Mouse (Mus musculus) MEL (cell line): ENCODE measurements around the gene Fto. TPM values are rescaled to one million over a fixed set of nuclear protein-coding genes. Genes with fewer than 3 reads are reported as not detected.

ENCODE experiments used
- DNase-seq: peaks from one replicate; pipeline ENCODE4 v3.0.0; 2011; ENCODE audit warnings: low read depth, low spot score
- H3K27ac ChIP-seq: 2 replicates; pipeline ENCODE4 v1.5.1; 2012; ENCODE audit warnings: low read depth, mild to moderate bottlenecking, control low read depth, low read length, moderate library complexity; ENCODE audit not compliant: control insufficient read depth
- H3K27me3 ChIP-seq, 2 experiments: fragments of 150-350 bp in 1 of 2; sonication (generic) in 1 of 2; 2 replicates each; pipeline ENCODE4 v1.6.1; 2012; ENCODE audit warnings: low read length in 2 of 2, mild to moderate bottlenecking in 2 of 2, improper control_type of control experiment in 1 of 2, moderate library complexity in 1 of 2; ENCODE audit not compliant: insufficient read depth in 2 of 2, control insufficient read depth in 1 of 2
- H3K36me3 ChIP-seq, 2 experiments: 2 replicates each; pipeline ENCODE4 v1.6.1; 2012 to 2014; ENCODE audit warnings: low read length in 2 of 2, improper control_type of control experiment in 1 of 2, inconsistent platforms in 1 of 2, mild to moderate bottlenecking in 1 of 2; ENCODE audit not compliant: insufficient read depth in 2 of 2, control insufficient read depth in 1 of 2
- H3K4me1 ChIP-seq, 2 experiments: fragments of 150-350 bp in 1 of 2; sonication (generic) in 1 of 2; 2 replicates each; pipeline ENCODE4 v1.6.1; 2012; ENCODE audit warnings: low read length in 2 of 2, improper control_type of control experiment in 1 of 2, mild to moderate bottlenecking in 1 of 2; ENCODE audit not compliant: insufficient read depth in 2 of 2, control insufficient read depth in 1 of 2
- H3K4me3 ChIP-seq, 2 experiments: fragments of 150-350 bp in 1 of 2; sonication (generic) in 1 of 2; 2 replicates each; pipeline ENCODE4 v1.5.1; 2012; ENCODE audit warnings: low read depth in 2 of 2, low read length in 2 of 2, mild to moderate bottlenecking in 2 of 2, moderate library complexity in 2 of 2, control low read depth in 1 of 2, improper control_type of control experiment in 1 of 2; ENCODE audit not compliant: control insufficient read depth in 1 of 2, insufficient read depth in 1 of 2
- H3K79me2 ChIP-seq: 2 replicates; pipeline ENCODE4 v1.6.1; 2012; ENCODE audit warnings: mild to moderate bottlenecking, low read length, moderate library complexity; ENCODE audit not compliant: control insufficient read depth, poor library complexity, insufficient read depth
- H3K9ac ChIP-seq: 2 replicates; pipeline ENCODE4 v1.6.1; 2012; ENCODE audit warnings: low read depth, mild to moderate bottlenecking, control low read depth, low read length, moderate library complexity; ENCODE audit not compliant: control insufficient read depth, poor library complexity, severe bottlenecking
- H3K9me3 ChIP-seq: fragments of 150-350 bp; sonication (generic); replicated peaks from 2 replicates; pipeline ENCODE4 v1.6.1; 2012; ENCODE audit warnings: mild to moderate bottlenecking, low read length, improper control_type of control experiment, moderate library complexity; ENCODE audit not compliant: insufficient read depth
- BHLHE40 ChIP-seq: IDR thresholded peaks from 2 replicates; pipeline ENCODE4 v1.6.1; 2012; ENCODE audit warnings: low read depth, mild to moderate bottlenecking, inconsistent platforms, low read length, improper control_type of control experiment, borderline replicate concordance
- CTCF ChIP-seq, 3 experiments: IDR thresholded peaks in 2 of 3; conservative IDR thresholded peaks in 1 of 3; 2 replicates each; pipeline ENCODE4 v1.5.1; 2011 to 2012; ENCODE audit warnings: low read length in 3 of 3, low read depth in 2 of 3, mild to moderate bottlenecking in 2 of 3, improper control_type of control experiment in 1 of 3, inconsistent platforms in 1 of 3, mixed read lengths in 1 of 3, moderate library complexity in 1 of 3; ENCODE audit not compliant: control insufficient read depth in 1 of 3, insufficient read depth in 1 of 3, poor library complexity in 1 of 3, severe bottlenecking in 1 of 3
- ELF1 ChIP-seq: IDR thresholded peaks from 2 replicates; pipeline ENCODE4 v1.6.1; 2014; ENCODE audit warnings: low read depth, mild to moderate bottlenecking, inconsistent platforms, low read length, improper control_type of control experiment, moderate library complexity
- ETS1 ChIP-seq: IDR thresholded peaks from 2 replicates; pipeline ENCODE4 v1.6.1; 2012; ENCODE audit warnings: low read depth, mild to moderate bottlenecking, inconsistent platforms, low read length, improper control_type of control experiment, moderate library complexity
- HCFC1 ChIP-seq: IDR thresholded peaks from 2 replicates; pipeline ENCODE4 v1.6.1; 2012; ENCODE audit warnings: low read depth, mild to moderate bottlenecking, inconsistent platforms, low read length, improper control_type of control experiment, moderate library complexity
- MAFK ChIP-seq: IDR thresholded peaks from 2 replicates; pipeline ENCODE4 v1.6.1; 2011; ENCODE audit warnings: low read depth, mild to moderate bottlenecking, low read length, improper control_type of control experiment, borderline replicate concordance
- MAX ChIP-seq: IDR thresholded peaks from 2 replicates; pipeline ENCODE4 v1.6.1; 2011; ENCODE audit warnings: low read length, improper control_type of control experiment
- MAZ ChIP-seq: IDR thresholded peaks from 2 replicates; pipeline ENCODE4 v1.6.1; 2012; ENCODE audit warnings: low read depth, mild to moderate bottlenecking, inconsistent platforms, low read length, improper control_type of control experiment
- MEF2A ChIP-seq: IDR thresholded peaks from 2 replicates; pipeline ENCODE4 v1.6.1; 2014; ENCODE audit warnings: low read depth, mild to moderate bottlenecking, inconsistent platforms, low read length, improper control_type of control experiment; ENCODE audit not compliant: poor library complexity, insufficient replicate concordance, severe bottlenecking; ENCODE audit errors: extremely low read depth
- MYB ChIP-seq: IDR thresholded peaks from 2 replicates; pipeline ENCODE4 v1.6.1; 2011; ENCODE audit warnings: mild to moderate bottlenecking, low read depth, low read length, improper control_type of control experiment
- MYC ChIP-seq: IDR thresholded peaks from 2 replicates; pipeline ENCODE4 v1.6.1; 2011; ENCODE audit warnings: low read depth, mild to moderate bottlenecking, low read length, improper control_type of control experiment, moderate library complexity
- NRF1 ChIP-seq: IDR thresholded peaks from 2 replicates; pipeline ENCODE4 v1.6.1; 2014; ENCODE audit warnings: low read depth, mild to moderate bottlenecking, inconsistent platforms, low read length, improper control_type of control experiment, moderate library complexity; ENCODE audit not compliant: poor library complexity, insufficient read depth, severe bottlenecking
- POLR2A ChIP-seq, 2 experiments: IDR thresholded peaks; 2 replicates each; pipeline ENCODE4 v1.6.1; 2011 to 2012; ENCODE audit warnings: low read length in 2 of 2, mild to moderate bottlenecking in 2 of 2, control low read depth in 1 of 2, improper control_type of control experiment in 1 of 2, low read depth in 1 of 2, moderate library complexity in 1 of 2; ENCODE audit not compliant: control insufficient read depth in 1 of 2, insufficient read depth in 1 of 2, poor library complexity in 1 of 2
- POLR2AphosphoS2 ChIP-seq: IDR thresholded peaks from 2 replicates; pipeline ENCODE4 v1.6.1; 2011; ENCODE audit warnings: low read length, improper control_type of control experiment
- RCOR1 ChIP-seq: IDR thresholded peaks from 2 replicates; pipeline ENCODE4 v1.6.1; 2012; ENCODE audit warnings: low read depth, mild to moderate bottlenecking, inconsistent platforms, low read length, improper control_type of control experiment
- SIN3A ChIP-seq: IDR thresholded peaks from 2 replicates; pipeline ENCODE4 v1.6.1; 2012; ENCODE audit warnings: low read length, improper control_type of control experiment, inconsistent platforms
- TAL1 ChIP-seq: IDR thresholded peaks from 2 replicates; pipeline ENCODE4 v1.6.1; 2012; ENCODE audit warnings: mild to moderate bottlenecking, inconsistent platforms, low read length, moderate library complexity, mixed read lengths
- TBP ChIP-seq: IDR thresholded peaks from 2 replicates; pipeline ENCODE4 v1.8.0; 2011; ENCODE audit warnings: low read depth, low read length, improper control_type of control experiment
- UBTF ChIP-seq: IDR thresholded peaks from 2 replicates; pipeline ENCODE4 v1.6.1; 2012; ENCODE audit warnings: low read depth, mild to moderate bottlenecking, inconsistent platforms, low read length, improper control_type of control experiment, moderate library complexity, borderline replicate concordance; ENCODE audit not compliant: insufficient read depth
- USF1 ChIP-seq: IDR thresholded peaks from 2 replicates; pipeline ENCODE4 v1.6.1; 2014; ENCODE audit warnings: low read depth, mild to moderate bottlenecking, inconsistent platforms, low read length, improper control_type of control experiment, moderate library complexity
- ZKSCAN1 ChIP-seq: IDR thresholded peaks from 2 replicates; pipeline ENCODE4 v1.6.1; 2012; ENCODE audit warnings: low read depth, mild to moderate bottlenecking, inconsistent platforms, low read length, improper control_type of control experiment, moderate library complexity
- polyA plus RNA-seq, 2 experiments: library from polyadenylated mRNA; stranded (reverse) in 1 of 2; unstranded in 1 of 2; fragments of >175 nt in 1 of 2; fragments of >200 nt in 1 of 2; gene quantifications; 2 replicates each; pipeline versions ENCODE4 v1.2.1 to v1.2.4; 2012; ENCODE audit warnings: low replicate concordance in 2 of 2, low read depth in 1 of 2; ENCODE audit not compliant: insufficient read length in 2 of 2, insufficient read depth in 1 of 2, missing spikeins in 1 of 2
- total RNA-seq: library from RNA; depleted of rRNA; stranded (reverse); fragments of 300-350 nt; gene quantifications from 2 replicates; pipeline ENCODE4 v1.2.3, GENCODE M21; 2012

Gene Fto
- total and polyA plus RNA-seq, 3 experiments: 13.5 to 41.1 TPM; not detected in 1

DNA sequence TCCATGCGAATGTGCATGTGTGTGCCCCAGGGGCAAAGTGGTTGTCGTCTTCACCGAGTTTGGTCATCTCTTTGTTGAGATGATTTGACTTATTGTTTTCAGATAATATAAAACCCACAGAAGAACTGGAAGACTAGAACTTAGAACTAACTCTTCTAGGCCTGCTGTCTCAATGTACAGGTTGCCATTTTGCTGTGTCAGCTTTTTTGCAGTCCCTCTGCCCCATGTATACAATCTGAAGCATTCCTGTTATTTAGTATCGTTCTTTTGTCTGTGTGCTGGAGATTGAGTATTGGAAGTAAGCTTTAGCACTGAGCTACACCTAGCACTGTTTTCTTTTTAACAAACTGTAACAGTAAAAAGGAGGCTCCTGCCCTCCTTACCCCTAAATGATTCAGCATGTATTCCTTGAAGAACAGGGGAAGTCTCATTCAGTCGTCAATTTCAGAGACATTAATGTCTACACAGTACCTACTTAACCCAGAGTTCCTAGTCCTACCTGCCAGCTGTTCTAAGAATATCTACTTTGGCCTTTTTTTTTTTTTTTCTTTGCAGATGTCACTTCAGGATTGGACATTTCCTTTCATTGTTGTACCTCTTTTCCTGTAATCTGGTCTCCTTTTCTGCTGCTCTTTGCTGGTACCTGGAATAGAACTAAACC lies 4.4 kb downstream of the Fto start (continued):
- TF ChIP-seq MAX (no peak), BHLHE40 (no peak), MYB (no peak), SIN3A (no peak), MAZ (no peak), CTCF (IDR thresholded peaks at IDR 0.05 in 2 of 3, conservative IDR thresholded peaks at IDR 0.05 in 1 of 3; ENCODE audit: control insufficient read depth in 1 of 3, insufficient read depth in 1 of 3, low read depth in 2 of 3, low read length in 3 of 3, poor library complexity in 1 of 3, severe bottlenecking in 1 of 3) (no peak), MYC (no peak)
- TF ChIP-seq, all 39 proteins: peak for 4

DNA sequence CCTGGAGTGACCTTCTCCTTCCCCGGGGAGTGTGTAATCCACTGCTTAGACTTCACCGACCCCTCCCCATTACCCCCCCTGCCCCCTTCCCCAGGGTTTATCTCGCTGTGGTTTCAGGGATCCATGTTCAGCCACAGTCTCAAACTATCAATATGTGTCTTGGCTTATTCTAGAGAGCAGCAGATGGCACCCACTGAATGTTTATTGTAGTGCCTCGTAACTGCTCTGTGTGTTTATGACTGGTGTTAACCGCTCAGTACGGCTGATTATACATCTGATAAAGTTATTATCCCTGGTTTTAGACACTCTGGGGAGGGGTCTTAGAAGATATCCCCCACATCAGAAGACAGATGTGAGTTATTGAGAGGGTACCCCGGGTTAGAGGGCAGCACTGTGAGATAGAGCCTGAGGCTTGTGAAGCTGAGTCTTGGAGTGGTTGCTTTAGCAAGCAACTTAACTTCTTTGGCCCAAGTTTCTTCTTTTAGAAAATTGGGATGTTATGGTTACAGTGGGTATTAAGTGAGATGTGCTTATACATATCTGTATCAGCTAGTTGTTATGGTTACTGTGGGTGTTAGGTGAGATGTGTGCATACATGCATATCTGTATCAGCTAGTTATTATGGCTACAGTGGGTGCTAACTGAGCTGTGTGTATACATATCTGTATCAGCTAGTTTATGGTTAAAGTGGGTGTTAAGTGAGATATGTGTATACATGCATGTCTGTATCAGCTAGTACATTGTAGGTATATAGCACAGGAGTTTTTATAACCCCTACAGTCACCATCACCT lies 5.8 kb downstream of the Fto start:
- no peak for TF ChIP-seq MYC
- no peak for TF ChIP-seq TBP
- no peak for TF ChIP-seq MEF2A
- no peak for TF ChIP-seq SIN3A
- TF ChIP-seq MAX: no peak
- TF ChIP-seq USF1: no peak
- TF ChIP-seq MAFK: no peak
- no peak for TF ChIP-seq RCOR1
- TF ChIP-seq ELF1: no peak
- no peak for TF ChIP-seq ZKSCAN1
- TF ChIP-seq TAL1: no peak
- TF ChIP-seq NRF1: no peak
- no peak for TF ChIP-seq BHLHE40
- no peak for TF ChIP-seq UBTF
- TF ChIP-seq ETS1: no peak
- TF ChIP-seq HCFC1: no peak
- no peak for TF ChIP-seq POLR2A (IDR thresholded peaks at IDR 0.05; ENCODE audit: control insufficient read depth in 1 of 2, insufficient read depth in 1 of 2, low read depth in 1 of 2, low read length in 2 of 2, poor library complexity in 1 of 2)
- no peak for TF ChIP-seq POLR2AphosphoS2
- H3K27ac ChIP-seq: no peak overlapping the region
- no peaks in the 10 kb centered on the region for H3K27me3 ChIP-seq
- H3K9me3 ChIP-seq: no peaks in the 10 kb centered on the region
- peaks cover 6 to 8% of the 10 kb centered on the region in 2 experiments; a peak in 3 of 4 replicates for H3K4me1 ChIP-seq
- DNase-seq: peak; percentile 39
- no peak overlapping the region for H3K9ac ChIP-seq
- peaks cover 0 to 24% of the 10 kb centered on the region in 2 experiments; a peak in 3 of 4 replicates for H3K36me3 ChIP-seq
- peaks cover 39% of the 10 kb centered on the region for H3K79me2 ChIP-seq
- no peak overlapping the region for H3K4me3 ChIP-seq
